Mouse (Mus musculus): ENCODE measurements around the gene Rpl3.

The Rpl3 gene

DNA sequence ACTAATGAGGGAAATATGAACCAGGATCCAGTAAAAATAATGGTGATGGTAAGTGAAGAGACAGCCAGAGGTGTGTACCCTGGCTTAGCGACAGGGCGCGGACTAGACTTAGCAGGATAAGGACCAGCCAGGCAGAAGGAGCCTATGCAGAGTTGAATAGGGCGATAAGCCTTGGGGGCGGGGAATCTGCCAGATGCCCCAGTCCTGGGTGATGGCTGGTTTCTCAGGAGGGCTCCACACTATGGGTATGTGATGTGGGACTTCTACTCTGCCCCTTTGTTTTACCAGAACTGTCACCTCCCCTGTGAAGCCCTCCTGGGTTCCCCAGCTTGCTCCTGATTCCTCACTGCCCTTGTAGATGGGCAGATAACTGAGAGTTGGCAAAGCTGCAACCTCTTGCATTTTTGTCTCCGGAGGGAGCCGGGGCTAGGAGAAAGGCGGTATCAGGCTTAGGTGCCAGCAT, 6.4 kb upstream of the Rpl3 start:
- H3K4me1 ChIP-seq (replicated peaks; ENCODE audit: low read depth, low read length) = peaks cover 99% of the 10 kb centered on the region
- H3K36me3 ChIP-seq (ENCODE audit: insufficient read depth, low read length) = peaks cover 28% of the 10 kb centered on the region
- H3K9me3 ChIP-seq (ENCODE audit: low read length) = no peaks in the 10 kb centered on the region
- TF ChIP-seq NANOG (IDR thresholded peaks at IDR 0.05; ENCODE audit: borderline replicate concordance, low read length) = no peak
- no peak for TF ChIP-seq CTCF (conservative IDR thresholded peaks at IDR 0.05; ENCODE audit: low read length)
- TF ChIP-seq POU5F1 (IDR thresholded peaks at IDR 0.05; ENCODE audit: borderline replicate concordance, low read length) = no peak
- no peaks in the 10 kb centered on the region for H3K27me3 ChIP-seq (ENCODE audit: insufficient read depth, low read length)
- peak overlapping the region; percentile 61 for H3K4me3 ChIP-seq (replicated peaks; ENCODE audit: low read length)

DNA sequence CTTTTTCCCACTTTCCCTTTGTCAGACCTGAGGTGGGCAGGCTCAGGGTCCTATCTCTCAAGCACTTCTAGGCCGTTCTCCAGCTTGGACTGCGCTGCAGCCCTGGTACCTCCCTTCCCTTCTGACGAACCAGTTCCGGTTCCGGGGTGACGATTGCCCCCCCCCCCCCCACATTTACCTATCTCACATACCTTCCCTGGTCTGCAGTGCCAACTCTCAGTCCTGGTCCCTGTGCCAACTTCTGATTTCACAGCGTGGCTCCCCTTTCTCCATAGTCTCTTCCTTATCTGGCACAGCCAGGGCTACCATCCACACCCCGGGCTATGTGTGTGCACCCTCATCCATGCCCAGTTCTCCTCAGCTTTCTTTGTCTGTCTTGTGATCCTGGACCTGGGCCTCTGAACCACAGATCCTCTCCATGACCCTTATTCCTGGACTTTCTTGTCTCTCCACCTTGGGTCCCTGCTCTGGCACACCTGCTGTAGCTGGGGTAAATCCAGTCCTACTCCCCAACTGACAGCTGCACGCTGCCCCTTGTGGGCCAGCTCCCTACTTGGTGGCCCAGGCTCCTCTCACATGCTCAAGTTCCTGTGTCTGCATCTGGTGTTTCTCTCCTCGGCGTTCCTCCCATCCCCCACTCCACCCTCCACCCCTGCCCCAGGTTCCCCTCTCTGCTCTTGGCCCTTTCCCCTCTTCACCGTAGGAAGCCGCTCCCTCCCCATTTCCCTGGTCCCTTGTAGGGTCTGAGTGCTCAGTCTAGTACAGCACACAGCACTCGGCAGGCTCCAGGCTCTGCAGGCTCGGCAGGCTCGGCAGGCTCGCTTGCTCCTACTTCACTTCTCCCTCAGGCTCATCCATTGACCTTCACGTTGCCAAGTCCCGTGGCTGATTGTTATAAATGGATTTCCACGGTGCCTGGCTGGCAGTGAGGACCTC, 5.5 kb upstream of the Rpl3 start:
- no peak for TF ChIP-seq POU5F1 (IDR thresholded peaks at IDR 0.05; ENCODE audit: borderline replicate concordance, low read length)
- TF ChIP-seq NANOG (IDR thresholded peaks at IDR 0.05; ENCODE audit: borderline replicate concordance, low read length) = no peak
- no peak for TF ChIP-seq CTCF (conservative IDR thresholded peaks at IDR 0.05; ENCODE audit: low read length)
- no peaks in the 10 kb centered on the region for H3K9me3 ChIP-seq (ENCODE audit: low read length)
- peaks cover 99% of the 10 kb centered on the region for H3K4me1 ChIP-seq (replicated peaks; ENCODE audit: low read depth, low read length)
- peaks cover 7% of the 10 kb centered on the region for H3K27me3 ChIP-seq (ENCODE audit: insufficient read depth, low read length)
- peak overlapping the region; percentile 61 for H3K4me3 ChIP-seq (replicated peaks; ENCODE audit: low read length)
- peaks cover 21% of the 10 kb centered on the region for H3K36me3 ChIP-seq (ENCODE audit: insufficient read depth, low read length)

- Histone ChIP-seq H3K27me3 (ENCODE audit: insufficient read depth, low read length) (peaks cover 12% of the 10 kb centered on the region), H3K9me3 (ENCODE audit: low read length) (no peaks in the 10 kb centered on the region), H3K4me3 (replicated peaks; ENCODE audit: low read length) (peak overlapping the region; percentile 61), H3K36me3 (ENCODE audit: insufficient read depth, low read length) (peaks cover 14% of the 10 kb centered on the region), H3K4me1 (replicated peaks; ENCODE audit: low read depth, low read length) (peaks cover 97% of the 10 kb centered on the region)
- TF ChIP-seq NANOG (IDR thresholded peaks at IDR 0.05; ENCODE audit: borderline replicate concordance, low read length) = no peak
- no peak for TF ChIP-seq CTCF (conservative IDR thresholded peaks at IDR 0.05; ENCODE audit: low read length)
- TF ChIP-seq POU5F1 (IDR thresholded peaks at IDR 0.05; ENCODE audit: borderline replicate concordance, low read length) = no peak
These were observed 4.7 kb upstream of the Rpl3 start for GRCm38 (mm10) chr15:80096406-80096805.

GRCm38 (mm10) chr15:80095596-80095995, 3.9 kb upstream of the Rpl3 start:
- Histone ChIP-seq H3K4me3 (replicated peaks; ENCODE audit: low read length) (peak overlapping the region; percentile 61), H3K27me3 (ENCODE audit: insufficient read depth, low read length) (peaks cover 12% of the 10 kb centered on the region), H3K9me3 (ENCODE audit: low read length) (no peaks in the 10 kb centered on the region), H3K36me3 (ENCODE audit: insufficient read depth, low read length) (peaks cover 12% of the 10 kb centered on the region; the same call in 1 of the 2 replicates), H3K4me1 (replicated peaks; ENCODE audit: low read depth, low read length) (peaks cover 92% of the 10 kb centered on the region)
- TF ChIP-seq POU5F1 (IDR thresholded peaks at IDR 0.05; ENCODE audit: borderline replicate concordance, low read length) = no peak
- no peak for TF ChIP-seq NANOG (IDR thresholded peaks at IDR 0.05; ENCODE audit: borderline replicate concordance, low read length)
- no peak for TF ChIP-seq CTCF (conservative IDR thresholded peaks at IDR 0.05; ENCODE audit: low read length)

DNA sequence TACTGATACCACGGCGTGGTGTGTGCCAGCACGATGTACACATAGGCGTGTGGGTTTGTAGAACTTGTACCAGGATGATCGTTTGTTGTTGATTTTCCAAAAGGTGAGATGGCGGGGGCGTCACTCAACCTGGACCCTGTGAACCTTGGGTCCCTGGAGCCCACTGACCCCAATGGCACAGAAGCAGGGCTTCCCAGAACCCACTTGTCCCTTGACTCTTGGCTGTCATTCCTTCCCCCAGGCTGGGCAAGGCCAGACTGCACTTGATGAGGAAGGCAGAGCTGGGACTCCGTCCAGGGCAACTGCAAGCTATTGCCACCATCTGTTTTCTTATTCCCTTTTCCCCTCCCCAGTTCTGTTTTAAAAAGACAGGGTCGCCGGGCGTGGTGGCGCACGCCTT, 2.5 kb upstream of the Rpl3 start:
- Histone ChIP-seq H3K36me3 (ENCODE audit: insufficient read depth, low read length) (peaks cover 12% of the 10 kb centered on the region; the same call in 1 of the 2 replicates), H3K9me3 (ENCODE audit: low read length) (no peaks in the 10 kb centered on the region), H3K4me1 (replicated peaks; ENCODE audit: low read depth, low read length) (peaks cover 92% of the 10 kb centered on the region), H3K27me3 (ENCODE audit: insufficient read depth, low read length) (peaks cover 12% of the 10 kb centered on the region), H3K4me3 (replicated peaks; ENCODE audit: low read length) (peak overlapping the region; percentile 62)
- no peak for TF ChIP-seq NANOG (IDR thresholded peaks at IDR 0.05; ENCODE audit: borderline replicate concordance, low read length)

DNA sequence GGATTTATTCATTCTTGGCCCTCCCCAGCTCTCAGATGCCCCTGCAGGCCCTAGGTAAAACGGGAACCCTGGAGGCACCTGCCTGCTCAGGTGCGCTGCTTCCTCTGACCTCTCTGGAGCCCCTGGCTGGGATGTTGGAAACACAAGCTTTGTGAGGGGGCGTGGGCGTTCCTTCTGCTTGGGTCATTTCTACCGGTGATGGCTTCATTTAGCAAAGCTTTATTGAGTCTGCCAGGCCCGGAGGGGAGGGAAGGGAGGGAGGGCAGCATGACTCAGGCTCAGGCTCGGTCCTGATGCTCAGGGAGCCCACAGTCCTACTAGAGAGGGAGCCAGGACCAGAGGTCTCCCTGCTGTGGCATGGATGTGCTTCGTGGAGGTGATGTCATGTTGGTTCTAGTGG, 931 bp upstream of the Rpl3 start:
- Histone ChIP-seq H3K27me3 (ENCODE audit: insufficient read depth, low read length) (peaks cover 12% of the 10 kb centered on the region), H3K4me1 (replicated peaks; ENCODE audit: low read depth, low read length) (peaks cover 80% of the 10 kb centered on the region), H3K9me3 (ENCODE audit: low read length) (no peaks in the 10 kb centered on the region), H3K36me3 (ENCODE audit: insufficient read depth, low read length) (0 out of 2 replicates have a peak, but pooled peaks cover 5% of the 10 kb centered on the region), H3K4me3 (replicated peaks; ENCODE audit: low read length) (peak overlapping the region; percentile 89)
- TF ChIP-seq NANOG (IDR thresholded peaks at IDR 0.05; ENCODE audit: borderline replicate concordance, low read length) = no peak

- peak overlapping the region; percentile 89 for H3K4me3 ChIP-seq (replicated peaks; ENCODE audit: low read length)
- H3K9me3 ChIP-seq (ENCODE audit: low read length) = no peaks in the 10 kb centered on the region
- H3K4me1 ChIP-seq (replicated peaks; ENCODE audit: low read depth, low read length) = peaks cover 74% of the 10 kb centered on the region
- 0 out of 2 replicates have a peak, but pooled peaks cover 5% of the 10 kb centered on the region for H3K36me3 ChIP-seq (ENCODE audit: insufficient read depth, low read length)
- peaks cover 12% of the 10 kb centered on the region for H3K27me3 ChIP-seq (ENCODE audit: insufficient read depth, low read length)
- TF ChIP-seq POU5F1 (IDR thresholded peaks at IDR 0.05; ENCODE audit: borderline replicate concordance, low read length) (no peak), NANOG (IDR thresholded peaks at IDR 0.05; ENCODE audit: borderline replicate concordance, low read length) (no peak), CTCF (conservative IDR thresholded peaks at IDR 0.05; ENCODE audit: low read length) (no peak)
These were observed 373 bp upstream of the Rpl3 start for GRCm38 (mm10) chr15:80092041-80092441.

- peak overlapping the region; percentile 89 for H3K4me3 ChIP-seq (replicated peaks; ENCODE audit: low read length)
- TF ChIP-seq CTCF (conservative IDR thresholded peaks at IDR 0.05; ENCODE audit: low read length) (no peak), NANOG (IDR thresholded peaks at IDR 0.05; ENCODE audit: borderline replicate concordance, low read length) (peak; percentile 16; the same call in 1 of the 2 replicates), POU5F1 (IDR thresholded peaks at IDR 0.05; ENCODE audit: borderline replicate concordance, low read length) (0 out of 2 replicates have a peak, but pooled peaks have one; percentile 46)
- H3K36me3 ChIP-seq (ENCODE audit: insufficient read depth, low read length) = no peaks in the 10 kb centered on the region
- H3K9me3 ChIP-seq (ENCODE audit: low read length) = peaks cover 4% of the 10 kb centered on the region
- H3K27me3 ChIP-seq (ENCODE audit: insufficient read depth, low read length) = peaks cover 12% of the 10 kb centered on the region
- peaks cover 61% of the 10 kb centered on the region for H3K4me1 ChIP-seq (replicated peaks; ENCODE audit: low read depth, low read length)
These were observed 937 bp downstream of the Rpl3 start for GRCm38 (mm10) chr15:80090741-80091120.
